25 mouse cellular contexts compared by ENCODE assay signal in genomic region chr4:37388118-37388517, GRCm38 (mm10).
DNase-seq lines count a peak whose midpoint lies in the region; ATAC-seq and TF ChIP-seq lines count a peak whose summit lies in the region.
"Had no signal": no experiment of that assay in that cellular context is flagged by ENCODE, and none has a peak within 500 bp of the region (broad histone marks: within the 10 kb centered on the region; RNA-seq: fewer than 3 reads in every experiment).

No protein-coding gene starts in this region.

- H3K27me3 ChIP-seq in embryonic facial prominence, embryonic 14.5 days (replicated peaks; ENCODE audit: control insufficient read depth, insufficient read depth, low read length): no peaks in the 10 kb centered on the region
- H3K27me3 ChIP-seq in embryonic facial prominence, embryonic 10.5 days (replicated peaks; ENCODE audit: low read depth, poor library complexity, severe bottlenecking): no peaks in the 10 kb centered on the region
- H3K27me3 ChIP-seq in forebrain, embryonic 16.5 days (replicated peaks; ENCODE audit: control insufficient read depth, insufficient read depth, low read length): no peaks in the 10 kb centered on the region
- H3K27me3 ChIP-seq in forebrain, embryonic 11.5 days (ENCODE audit: control insufficient read depth, insufficient read depth, low read length): no peaks in the 10 kb centered on the region
- H3K27me3 ChIP-seq in lung, embryonic 14.5 days (ENCODE audit: insufficient read depth, low read length): no peaks in the 10 kb centered on the region
- no peaks in the 10 kb centered on the region for H3K27me3 ChIP-seq in thymus, adult 2 months (ENCODE audit: control insufficient read depth, insufficient read depth, low read length)
- H3K27me3 ChIP-seq: CH12.LX; embryonic facial prominence, embryonic 13.5 days; heart, embryonic 12.5 days; heart, embryonic 15.5 days; Patski had no signal

- H3K36me3 ChIP-seq in embryonic facial prominence, embryonic 14.5 days (ENCODE audit: control insufficient read depth, insufficient read depth, low read length): no peaks in the 10 kb centered on the region
- no peaks in the 10 kb centered on the region for H3K36me3 ChIP-seq in embryonic facial prominence, embryonic 10.5 days (replicated peaks)
- no peaks in the 10 kb centered on the region for H3K36me3 ChIP-seq in forebrain, embryonic 16.5 days (ENCODE audit: control insufficient read depth, insufficient read depth)
- no peaks in the 10 kb centered on the region for H3K36me3 ChIP-seq in forebrain, embryonic 11.5 days (ENCODE audit: control insufficient read depth, insufficient read depth, low read length)
- H3K36me3 ChIP-seq in lung, embryonic 14.5 days (ENCODE audit: insufficient read depth): no peaks in the 10 kb centered on the region
- H3K36me3 ChIP-seq in thymus, adult 2 months (ENCODE audit: control insufficient read depth, insufficient read depth, low read length): no peaks in the 10 kb centered on the region
- H3K36me3 ChIP-seq: embryonic facial prominence, embryonic 13.5 days; G1E; heart, embryonic 12.5 days; heart, embryonic 15.5 days had no signal

- no peaks in the 10 kb centered on the region for H3K9me3 ChIP-seq in embryonic facial prominence, embryonic 14.5 days (ENCODE audit: control insufficient read depth, low read length)
- no peaks in the 10 kb centered on the region for H3K9me3 ChIP-seq in embryonic facial prominence, embryonic 10.5 days
- no peaks in the 10 kb centered on the region for H3K9me3 ChIP-seq in forebrain, embryonic 16.5 days (ENCODE audit: control insufficient read depth, low read length)
- H3K9me3 ChIP-seq in forebrain, embryonic 11.5 days (ENCODE audit: control insufficient read depth, low read length): no peaks in the 10 kb centered on the region
- no peaks in the 10 kb centered on the region for H3K9me3 ChIP-seq in lung, embryonic 14.5 days (ENCODE audit: low read depth, low read length)
- H3K9me3 ChIP-seq: embryonic facial prominence, embryonic 13.5 days; heart, embryonic 12.5 days; heart, embryonic 15.5 days had no signal

- no peak overlapping the region for H3K4me3 ChIP-seq in embryonic facial prominence, embryonic 14.5 days (ENCODE audit: low read depth, low read length)
- no peak overlapping the region for H3K4me3 ChIP-seq in embryonic facial prominence, embryonic 10.5 days
- H3K4me3 ChIP-seq in forebrain, embryonic 16.5 days (replicated peaks; ENCODE audit: low read length): no peak overlapping the region
- no peak overlapping the region for H3K4me3 ChIP-seq in forebrain, embryonic 11.5 days (ENCODE audit: low read depth, low read length)
- no peak overlapping the region for H3K4me3 ChIP-seq in lung, embryonic 14.5 days (ENCODE audit: low read depth, low read length)
- H3K4me3 ChIP-seq in thymus, adult 2 months (ENCODE audit: control insufficient read depth, insufficient read depth, low read length): no peak overlapping the region
- H3K4me3 ChIP-seq: embryonic facial prominence, embryonic 13.5 days; heart, embryonic 12.5 days; heart, embryonic 15.5 days had no signal

- H3K4me1 ChIP-seq in embryonic facial prominence, embryonic 14.5 days (ENCODE audit: control insufficient read depth, insufficient read depth, low read length): no peaks in the 10 kb centered on the region
- no peaks in the 10 kb centered on the region for H3K4me1 ChIP-seq in embryonic facial prominence, embryonic 10.5 days
- H3K4me1 ChIP-seq in forebrain, embryonic 16.5 days (replicated peaks; ENCODE audit: control insufficient read depth, insufficient read depth, low read length): no peaks in the 10 kb centered on the region
- H3K4me1 ChIP-seq in forebrain, embryonic 11.5 days (replicated peaks; ENCODE audit: control insufficient read depth, insufficient read depth, low read length): no peaks in the 10 kb centered on the region
- H3K4me1 ChIP-seq in lung, embryonic 14.5 days (ENCODE audit: insufficient read depth): no peaks in the 10 kb centered on the region
- H3K4me1 ChIP-seq in thymus, adult 2 months (replicated peaks; ENCODE audit: control insufficient read depth, insufficient read depth, low read length): no peaks in the 10 kb centered on the region
- H3K4me1 ChIP-seq: embryonic facial prominence, embryonic 13.5 days; heart, embryonic 12.5 days; heart, embryonic 15.5 days had no signal

- DNase-seq in embryonic facial prominence, embryonic 14.5 days (ENCODE audit: low spot score): peak; percentile 33
- no peak for DNase-seq in embryonic facial prominence, embryonic 10.5 days (ENCODE audit: low spot score)
- no peak for DNase-seq in forebrain, embryonic 11.5 days (ENCODE audit: low spot score)
- peak; percentile 55 for DNase-seq in lung, embryonic 14.5 days
- DNase-seq in lung, postnatal 25 days (ENCODE audit: low spot score): no peak
- no peak for DNase-seq in thymus, adult 2 months
- DNase-seq: adrenal gland, postnatal 10 days; adrenal gland, postnatal 36 days; B cell, adult 2 months; cerebellum, adult 11-12 months; cerebellum, adult 8-10 months; gastrocnemius, postnatal 25 days; heart, adult 18-20 months; heart, postnatal 10 days; heart, postnatal 36 days; kidney, adult 2 months had no signal

- no peak overlapping the region for H3K9ac ChIP-seq in embryonic facial prominence, embryonic 14.5 days (ENCODE audit: low read depth, low read length)
- no peak overlapping the region for H3K9ac ChIP-seq in forebrain, embryonic 16.5 days (replicated peaks; ENCODE audit: low read depth, low read length)
- no peak overlapping the region for H3K9ac ChIP-seq in forebrain, embryonic 11.5 days (ENCODE audit: low read length)
- H3K9ac ChIP-seq in lung, embryonic 14.5 days: no peak overlapping the region
- H3K9ac ChIP-seq: embryonic facial prominence, embryonic 13.5 days; heart, embryonic 12.5 days; heart, embryonic 15.5 days; hindbrain, embryonic 14.5 days had no signal

- ATAC-seq in embryonic facial prominence, embryonic 14.5 days (ENCODE audit: low read depth): no peak
- ATAC-seq in forebrain, embryonic 16.5 days: peak; percentile 54
- ATAC-seq in forebrain, embryonic 11.5 days (replicated peaks; ENCODE audit: low FRiP score): no peak
- no peak for ATAC-seq in lung, embryonic 14.5 days (ENCODE audit: insufficient read depth)
- ATAC-seq: intestine, postnatal 0 days; Patski had no signal

- no peak for TF ChIP-seq CTCF in lung, embryonic 14.5 days (IDR thresholded peaks at IDR 0.05; ENCODE audit: low read depth)
- no peak for TF ChIP-seq CTCF in thymus, adult 2 months (IDR thresholded peaks at IDR 0.05; ENCODE audit: borderline replicate concordance, control insufficient read depth, extremely low read depth, insufficient read depth, low read length, poor library complexity)

- no peak overlapping the region for H3K4me2 ChIP-seq in embryonic facial prominence, embryonic 14.5 days (ENCODE audit: low read depth, low read length)
- H3K4me2 ChIP-seq in forebrain, embryonic 16.5 days (ENCODE audit: low read length): no peak overlapping the region
- no peak overlapping the region for H3K4me2 ChIP-seq in forebrain, embryonic 11.5 days (ENCODE audit: low read depth, low read length, severe bottlenecking)
- no peak overlapping the region for H3K4me2 ChIP-seq in lung, embryonic 14.5 days
- H3K4me2 ChIP-seq: embryonic facial prominence, embryonic 13.5 days; heart, embryonic 12.5 days; heart, embryonic 15.5 days; hindbrain, embryonic 14.5 days had no signal

- no peak for TF ChIP-seq POLR2A in thymus, adult 2 months (IDR thresholded peaks at IDR 0.05; ENCODE audit: control insufficient read depth, extremely low read depth, insufficient read depth, low read length, poor library complexity)

- no peak overlapping the region for H3K27ac ChIP-seq in embryonic facial prominence, embryonic 14.5 days (replicated peaks; ENCODE audit: low read depth, low read length)
- no peak overlapping the region for H3K27ac ChIP-seq in embryonic facial prominence, embryonic 10.5 days (replicated peaks)
- no peak overlapping the region for H3K27ac ChIP-seq in forebrain, embryonic 16.5 days (ENCODE audit: low read length)
- no peak overlapping the region for H3K27ac ChIP-seq in forebrain, embryonic 11.5 days (ENCODE audit: low read depth, low read length)
- no peak overlapping the region for H3K27ac ChIP-seq in lung, embryonic 14.5 days (ENCODE audit: low read depth)
- no peak overlapping the region for H3K27ac ChIP-seq in thymus, adult 2 months (ENCODE audit: control insufficient read depth, insufficient read depth, low read length)
- H3K27ac ChIP-seq: embryonic facial prominence, embryonic 13.5 days; heart, embryonic 15.5 days; hindbrain, embryonic 14.5 days had no signal

Comparison
In these comparisons a context has a peak if more than half of its experiments do, and no peak if none do; other contexts are left out.
1. DNase-seq: peak in embryonic facial prominence, embryonic 14.5 days (single experiment) and lung, embryonic 14.5 days (single experiment); none in embryonic facial prominence, embryonic 10.5 days (single experiment), forebrain, embryonic 11.5 days (single experiment), lung, postnatal 25 days (single experiment) and thymus, adult 2 months (single experiment).